Mouse (Mus musculus) heart, embryonic 14.5 days (tissue): Measurements from ENCODE around the gene Atp6v1g3. TPM values are rescaled to one million over a fixed set of nuclear protein-coding genes. Genes with fewer than 3 reads are reported as not detected.

Experiments
- ATAC-seq: fragments of 200-750 bp; cut with Nextera tagmentation; 2 replicates; pipeline ENCODE4 v1.8.0; 2017; ENCODE audit warnings: low read depth, moderate TSS enrichment; ENCODE audit not compliant: insufficient number of reproducible peaks, insufficient read depth, low FRiP score
- H3K27ac ChIP-seq, 2 experiments: fragments of 200-500 bp in 1 of 2; fragments of 300-500 bp in 1 of 2; sonication (generic) in 1 of 2; replicated peaks in 1 of 2; 2 replicates each; pipeline ENCODE4 v1.5.1; 2012 to 2014; ENCODE audit warnings: low read depth in 2 of 2, low read length in 2 of 2, control low read depth in 1 of 2, mild to moderate bottlenecking in 1 of 2, mixed read lengths in 1 of 2; ENCODE audit not compliant: control insufficient read depth in 1 of 2, insufficient read depth in 1 of 2
- H3K27me3 ChIP-seq: fragments of 300-500 bp; sonication (generic); 2 replicates; pipeline ENCODE4 v1.6.1; 2014; ENCODE audit warnings: mild to moderate bottlenecking, low read length, control low read depth; ENCODE audit not compliant: control insufficient read depth, insufficient read depth
- H3K36me3 ChIP-seq: fragments of 300-500 bp; sonication (generic); 2 replicates; pipeline ENCODE4 v1.6.1; 2014; ENCODE audit warnings: mild to moderate bottlenecking, control low read depth, low read length, mixed read lengths; ENCODE audit not compliant: control insufficient read depth, insufficient read depth
- H3K4me1 ChIP-seq, 2 experiments: fragments of 200-500 bp in 1 of 2; fragments of 300-500 bp in 1 of 2; sonication (generic) in 1 of 2; 2 replicates each; pipeline ENCODE4 v1.6.1; 2012 to 2014; ENCODE audit warnings: low read length in 2 of 2, control low read depth in 1 of 2, mixed read lengths in 1 of 2; ENCODE audit not compliant: control insufficient read depth in 2 of 2, insufficient read depth in 2 of 2
- H3K4me2 ChIP-seq: fragments of 300-500 bp; sonication (generic); 2 replicates; pipeline ENCODE4 v1.6.1; 2014; ENCODE audit warnings: mild to moderate bottlenecking, low read length
- H3K4me3 ChIP-seq, 2 experiments: fragments of 200-500 bp in 1 of 2; fragments of 300-500 bp in 1 of 2; sonication (generic) in 1 of 2; 2 replicates each; pipeline ENCODE4 v1.5.1; 2012 to 2014; ENCODE audit warnings: low read length in 2 of 2, mild to moderate bottlenecking in 2 of 2, control low read depth in 1 of 2, low read depth in 1 of 2, moderate library complexity in 1 of 2; ENCODE audit not compliant: control insufficient read depth in 1 of 2, insufficient read depth in 1 of 2
- H3K9ac ChIP-seq: fragments of 300-500 bp; sonication (generic); 2 replicates; pipeline ENCODE4 v1.6.1; 2014; ENCODE audit warnings: mild to moderate bottlenecking, low read length
- H3K9me3 ChIP-seq: fragments of 300-500 bp; sonication (generic); 2 replicates; pipeline ENCODE4 v1.6.1; 2016; ENCODE audit warnings: low read length, control low read depth; ENCODE audit not compliant: control insufficient read depth
- WGBS: fragments of 180-500 bp; shearing (Covaris S2); extraction: QIAGEN DNeasy Blood & Tissue Kit; methylation state at CpG from one replicate; pipeline ENCODE4 v1.1.7; 2014; 5-methylcytosine and 5-hydroxymethylcytosine counted together
- polyA plus RNA-seq: library from polyadenylated mRNA; unstranded; fragments of >200 nt; fragmentation: Nextera tagmentation; extraction: Ambion mirVana; gene quantifications from 2 replicates; pipeline ENCODE4 v1.2.1, GENCODE M21; 2014

The Atp6v1g3 gene
- polyA plus RNA-seq, 1 experiment from 2014 or later = not detected

DNA sequence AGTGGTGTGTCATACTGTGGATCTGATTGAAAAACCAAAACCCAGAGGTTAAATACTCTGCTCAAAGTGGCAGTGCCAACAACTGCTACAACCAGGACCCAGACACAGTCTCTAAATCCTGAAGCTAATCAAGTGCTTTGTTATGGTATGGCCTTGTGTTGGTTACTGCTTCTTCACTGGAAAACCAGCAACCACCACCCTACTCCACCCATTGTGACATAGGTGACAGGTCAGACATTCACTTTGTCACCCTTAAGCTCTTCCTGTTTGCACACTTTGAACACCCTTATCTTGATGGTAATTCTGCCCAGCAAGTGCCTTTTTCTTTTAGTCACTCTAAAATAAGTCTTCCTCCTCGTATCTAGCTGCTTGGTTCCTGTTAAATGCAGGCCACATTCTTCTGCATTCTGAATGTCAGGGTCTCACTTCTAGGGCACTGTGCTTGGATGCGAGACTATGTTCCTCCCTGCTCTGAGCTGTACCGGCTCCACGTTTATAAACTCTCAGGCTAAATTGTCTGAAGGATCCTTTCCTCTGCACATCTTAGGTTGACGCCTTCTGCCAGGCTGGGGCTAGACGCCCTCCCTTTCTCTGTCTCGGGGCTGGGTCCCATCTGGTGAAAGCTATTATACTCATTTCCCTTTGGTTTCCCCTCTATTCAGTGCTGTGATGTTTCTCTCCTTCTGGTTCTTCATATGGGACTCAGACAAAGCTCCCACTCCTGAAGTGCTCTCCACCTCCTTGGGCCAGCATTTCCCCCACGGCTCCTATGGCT, 30.8 kb downstream of the Atp6v1g3 start:
- 61% methylated on average over 8 of the region's 8 CpGs for WGBS
- no peak overlapping the region for H3K9ac ChIP-seq
- no peak overlapping the region for H3K4me3 ChIP-seq
- H3K27ac ChIP-seq = no peak overlapping the region
- H3K9me3 ChIP-seq = no peaks in the 10 kb centered on the region
- H3K36me3 ChIP-seq = no peaks in the 10 kb centered on the region
- H3K4me2 ChIP-seq = no peak overlapping the region
- H3K4me1 ChIP-seq = no peaks in the 10 kb centered on the region
- H3K27me3 ChIP-seq = no peaks in the 10 kb centered on the region
- no peak for ATAC-seq

DNA sequence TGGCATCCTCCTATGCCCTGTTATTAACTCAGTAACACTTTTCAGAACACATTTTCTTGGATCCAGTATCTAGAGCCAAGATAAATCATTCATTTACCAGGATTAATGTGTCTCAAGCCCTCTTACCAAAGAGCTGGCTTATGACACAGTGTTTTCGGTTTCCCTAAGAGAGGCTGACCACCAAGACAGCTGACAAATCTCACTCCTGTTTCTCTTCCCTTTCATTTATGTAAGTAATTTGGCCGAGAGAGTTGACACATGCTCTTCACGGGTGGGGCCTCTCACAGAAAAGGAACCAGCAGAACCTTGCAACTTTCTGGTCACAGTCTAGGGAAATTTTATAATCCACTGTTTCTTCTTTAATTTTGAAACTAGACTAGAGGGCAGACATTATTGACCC, 49.1 kb downstream of the Atp6v1g3 start:
- H3K27me3 ChIP-seq = no peaks in the 10 kb centered on the region
- H3K4me3 ChIP-seq = no peak overlapping the region
- no peak overlapping the region for H3K27ac ChIP-seq
- no peak overlapping the region for H3K4me2 ChIP-seq
- ATAC-seq = no peak
- no peaks in the 10 kb centered on the region for H3K4me1 ChIP-seq
- no peak overlapping the region for H3K9ac ChIP-seq
- no peaks in the 10 kb centered on the region for H3K9me3 ChIP-seq
- no peaks in the 10 kb centered on the region for H3K36me3 ChIP-seq
- 62% methylated on average over 3 of the region's 3 CpGs for WGBS

DNA sequence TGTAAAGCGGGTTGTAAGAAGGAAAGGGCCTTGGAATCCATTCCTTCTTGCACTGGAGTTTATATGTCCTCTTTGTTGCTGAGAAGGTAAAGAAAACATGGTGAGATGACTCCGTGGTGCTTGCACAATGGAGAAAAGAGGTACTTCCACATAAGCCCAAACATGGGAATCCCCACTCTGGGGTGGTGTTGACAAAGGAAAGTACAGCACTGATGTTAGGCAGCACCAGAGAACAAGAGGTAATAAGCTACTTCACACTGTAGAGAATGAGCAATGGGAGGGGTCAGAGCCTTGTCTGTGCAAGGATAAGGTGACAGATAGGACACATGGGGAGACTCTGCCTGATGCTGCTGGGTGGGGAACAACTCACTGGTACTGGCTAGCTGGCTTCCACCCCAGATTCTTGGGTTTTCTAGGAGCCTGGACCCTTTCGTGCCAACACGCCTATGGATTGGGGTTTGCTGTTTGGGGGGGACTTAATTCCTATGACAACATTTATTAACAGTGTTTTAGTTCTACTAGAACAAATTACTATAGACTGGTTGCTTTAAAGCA, 49.6 kb downstream of the Atp6v1g3 start:
- H3K27ac ChIP-seq = no peak overlapping the region
- H3K36me3 ChIP-seq = no peaks in the 10 kb centered on the region
- H3K4me2 ChIP-seq = no peak overlapping the region
- H3K9me3 ChIP-seq = no peaks in the 10 kb centered on the region
- H3K27me3 ChIP-seq = no peaks in the 10 kb centered on the region
- H3K9ac ChIP-seq = no peak overlapping the region
- WGBS = 78% methylated on average over 4 of the region's 4 CpGs
- no peak for ATAC-seq
- no peak overlapping the region for H3K4me3 ChIP-seq
- no peaks in the 10 kb centered on the region for H3K4me1 ChIP-seq

DNA sequence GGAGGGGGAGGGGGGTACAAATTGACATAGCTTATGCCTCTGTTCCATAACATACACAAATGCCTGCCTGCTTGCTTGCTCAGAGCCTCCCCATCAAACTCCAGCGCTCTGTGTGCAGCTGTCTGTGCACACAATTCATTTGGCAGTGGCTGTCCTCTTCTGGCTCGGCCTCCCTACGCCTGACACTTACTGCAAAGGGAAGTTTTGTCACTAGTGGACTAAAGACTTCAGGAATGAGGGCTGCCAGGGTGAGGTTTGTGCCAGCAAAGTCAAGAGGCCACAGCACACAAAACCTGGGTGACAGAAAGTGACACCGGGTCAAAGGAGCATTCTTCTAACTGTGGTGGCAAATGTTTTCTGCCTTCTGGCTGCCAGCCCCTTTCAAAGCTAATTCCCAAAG, 52.6 kb downstream of the Atp6v1g3 start:
- ATAC-seq = no peak
- no peaks in the 10 kb centered on the region for H3K9me3 ChIP-seq
- H3K36me3 ChIP-seq = no peaks in the 10 kb centered on the region
- no peaks in the 10 kb centered on the region for H3K27me3 ChIP-seq
- H3K9ac ChIP-seq = no peak overlapping the region
- no peak overlapping the region for H3K27ac ChIP-seq
- no peak overlapping the region for H3K4me3 ChIP-seq
- WGBS = 57% methylated on average over 4 of the region's 4 CpGs
- H3K4me2 ChIP-seq = no peak overlapping the region
- no peaks in the 10 kb centered on the region for H3K4me1 ChIP-seq

DNA sequence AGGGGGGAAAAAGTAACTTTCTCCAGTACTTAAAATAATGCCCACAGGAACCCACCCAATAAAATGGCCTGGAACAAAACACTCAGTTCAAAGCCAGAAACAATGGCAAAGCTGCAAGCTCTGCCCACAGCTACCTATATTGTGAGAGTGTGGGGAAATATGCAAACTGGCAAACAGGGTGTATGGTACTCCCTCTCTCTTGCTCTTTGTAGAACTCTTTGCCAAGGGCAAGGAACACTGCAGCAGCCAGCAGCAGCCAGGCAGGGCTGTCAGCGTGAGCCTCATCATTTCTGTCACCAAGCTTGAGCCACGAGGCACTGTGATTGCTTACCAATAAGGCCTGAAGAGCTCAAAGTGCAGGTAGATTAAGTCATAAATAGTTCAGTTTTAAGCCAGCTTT, 53.0 kb downstream of the Atp6v1g3 start:
- no peak overlapping the region for H3K4me3 ChIP-seq
- no peak overlapping the region for H3K4me2 ChIP-seq
- H3K36me3 ChIP-seq = no peaks in the 10 kb centered on the region
- H3K4me1 ChIP-seq = no peaks in the 10 kb centered on the region
- no peaks in the 10 kb centered on the region for H3K9me3 ChIP-seq
- no peaks in the 10 kb centered on the region for H3K27me3 ChIP-seq
- H3K9ac ChIP-seq = no peak overlapping the region
- 40% methylated on average over 2 of the region's 2 CpGs for WGBS
- no peak overlapping the region for H3K27ac ChIP-seq
- ATAC-seq = no peak

DNA sequence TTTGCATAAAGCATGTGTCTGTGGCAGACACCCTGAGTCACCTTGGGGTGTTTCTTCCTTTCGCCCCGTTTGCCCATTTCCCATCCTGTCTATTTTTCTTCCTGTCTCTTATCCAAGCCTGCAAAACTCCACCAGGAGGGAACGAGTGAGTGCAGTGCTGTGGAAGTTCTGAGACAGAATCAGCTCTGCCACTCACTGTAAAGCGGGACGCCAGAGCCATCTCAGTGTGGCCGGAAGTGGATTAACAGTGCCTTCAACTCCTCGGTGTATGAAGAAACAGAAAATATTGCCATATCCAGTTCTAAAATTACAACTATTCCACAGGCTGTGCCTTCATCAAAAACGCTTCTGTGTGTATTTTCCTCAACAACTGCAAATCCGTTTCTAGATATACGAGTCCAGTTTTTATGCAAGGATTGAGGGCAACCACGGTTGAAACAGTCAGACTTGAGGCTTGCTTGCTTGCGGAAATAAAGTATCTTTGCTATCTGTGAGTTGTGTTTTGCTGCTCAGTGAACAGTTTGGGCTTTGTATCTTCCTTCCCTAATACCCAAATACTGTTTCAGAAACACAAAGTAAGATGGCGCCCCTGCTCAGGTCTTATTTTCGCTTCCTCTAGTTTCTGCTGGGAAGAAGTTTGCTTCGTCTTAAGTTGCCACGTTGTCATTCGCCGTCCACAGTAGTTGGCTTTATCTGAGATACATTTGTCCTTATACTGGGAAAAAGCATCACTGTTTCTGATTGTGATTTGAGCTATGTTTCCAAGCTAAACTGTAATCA, 54.1 kb downstream of the Atp6v1g3 start:
- peak overlapping the region; percentile 44 for H3K4me2 ChIP-seq

DNA sequence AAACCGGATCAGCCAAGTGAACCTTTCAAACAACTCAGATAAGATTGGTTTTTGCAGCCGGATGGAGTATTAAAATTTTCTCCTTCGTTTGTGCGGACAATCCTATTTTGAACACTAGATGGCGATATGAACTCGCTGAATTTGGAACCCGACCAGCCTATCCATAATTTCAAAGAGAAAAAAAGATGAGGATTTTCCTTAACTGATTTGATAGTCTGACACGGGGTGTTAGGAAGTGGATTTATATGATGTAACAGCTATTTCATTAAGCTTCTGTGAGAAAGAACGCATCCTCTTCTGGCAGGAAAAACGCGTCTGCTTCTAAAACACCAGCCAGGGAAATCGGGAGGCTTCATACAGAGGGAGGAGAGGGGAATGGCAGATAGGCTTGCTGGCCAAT, 54.8 kb downstream of the Atp6v1g3 start:
- 0 out of 4 replicates have a peak overlapping the region, but pooled peaks of 1 of the 2 experiments have one; percentile 2 for H3K4me3 ChIP-seq
- ATAC-seq = no peak
- 17% methylated on average over 12 of the region's 12 CpGs for WGBS
- H3K9ac ChIP-seq = no peak overlapping the region
- H3K9me3 ChIP-seq = no peaks in the 10 kb centered on the region
- H3K4me2 ChIP-seq = peak overlapping the region; percentile 44
- H3K36me3 ChIP-seq = no peaks in the 10 kb centered on the region
- no peaks in the 10 kb centered on the region for H3K4me1 ChIP-seq
- H3K27ac ChIP-seq = no peak overlapping the region
- no peaks in the 10 kb centered on the region for H3K27me3 ChIP-seq

More for the DNA sequence above, 54.1 kb downstream of the Atp6v1g3 start:
- H3K36me3 ChIP-seq = no peaks in the 10 kb centered on the region
- WGBS = 51% methylated on average over 18 of the region's 18 CpGs
- H3K27ac ChIP-seq = peak overlapping the region in 1 of 2 experiments; percentile 1; a peak in 1 of 4 replicates
- H3K4me3 ChIP-seq = 0 out of 4 replicates have a peak overlapping the region, but pooled peaks of 1 of the 2 experiments have one; percentile 2
- no peak for ATAC-seq
- H3K9ac ChIP-seq = no peak overlapping the region
- no peaks in the 10 kb centered on the region for H3K4me1 ChIP-seq
- no peaks in the 10 kb centered on the region for H3K27me3 ChIP-seq
- H3K9me3 ChIP-seq = no peaks in the 10 kb centered on the region
